ENCODE assay signal across 22 mouse cellular contexts in the genomic region with DNA sequence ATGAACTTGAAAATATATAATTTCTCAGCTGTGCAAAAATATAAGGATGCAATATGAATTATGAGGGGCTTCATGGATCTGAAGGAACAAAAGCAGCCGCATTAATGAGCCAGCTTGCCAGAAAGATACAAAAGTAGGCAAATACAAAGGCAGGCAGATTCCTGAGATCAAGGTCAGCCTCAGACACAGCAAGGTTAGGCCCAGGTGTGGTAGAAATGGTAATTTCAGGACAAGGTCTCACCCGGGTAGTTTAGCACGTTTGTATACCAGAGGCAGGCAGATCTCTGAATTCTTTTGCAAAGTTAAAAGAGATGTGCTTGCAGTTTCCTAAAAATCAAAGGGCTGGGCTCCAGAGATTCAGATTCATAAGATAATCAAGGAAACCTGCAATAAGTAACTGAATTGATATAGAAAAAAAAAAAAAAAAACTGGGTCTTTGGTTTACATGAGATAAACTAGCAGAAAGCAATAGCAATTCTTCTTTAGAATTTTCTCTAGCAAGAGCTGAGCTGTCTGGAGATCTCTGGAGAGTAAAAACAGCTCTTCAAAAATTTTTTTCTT. TPM values are rescaled to one million over a fixed set of nuclear protein-coding genes. Genes with fewer than 3 reads are reported as not detected.
DNase-seq lines count a peak whose midpoint lies in the region; ATAC-seq lines count a peak whose summit lies in the region.
"Had no signal": no experiment of that assay in that cellular context is flagged by ENCODE, and none has a peak within 500 bp of the region (broad histone marks: within the 10 kb centered on the region; RNA-seq: fewer than 3 reads in every experiment).

No protein-coding gene starts in this region.

- H3K9me3 ChIP-seq in erythroblast, embryonic 14.5 days (ENCODE audit: control insufficient read depth, low read length) = no peaks in the 10 kb centered on the region
- H3K9me3 ChIP-seq in intestine, embryonic 16.5 days (ENCODE audit: control insufficient read depth, low read length) = no peaks in the 10 kb centered on the region
- no peaks in the 10 kb centered on the region for H3K9me3 ChIP-seq in intestine, embryonic 15.5 days
- no peaks in the 10 kb centered on the region for H3K9me3 ChIP-seq in liver, embryonic 15.5 days (replicated peaks)
- H3K9me3 ChIP-seq: midbrain, embryonic 12.5 days; stomach, embryonic 15.5 days had no signal

- DNase-seq in R1 (ENCODE audit: low read depth, low spot score) = peak; percentile 80
- DNase-seq in layer of hippocampus, adult 11-12 months (ENCODE audit: low spot score) = no peak
- DNase-seq in kidney, postnatal 25 days = no peak
- DNase-seq: adrenal gland, postnatal 25 days; cerebellum, postnatal 25 days; gastrocnemius, adult 2 months had no signal

- ATAC-seq in erythroblast, adult 5-6 weeks (replicated peaks; ENCODE audit: low FRiP score, poor library complexity, severe bottlenecking) = no peak
- ATAC-seq in intestine, embryonic 16.5 days = no peak
- ATAC-seq in intestine, embryonic 15.5 days = no peak
- ATAC-seq in liver, embryonic 15.5 days (ENCODE audit: insufficient read depth) = no peak
- ATAC-seq: forebrain, embryonic 16.5 days had no signal

- H3K4me3 ChIP-seq in erythroblast, embryonic 14.5 days (replicated peaks) = peak overlapping the region; percentile 60
- H3K4me3 ChIP-seq in intestine, embryonic 16.5 days (ENCODE audit: low read length) = no peak overlapping the region
- no peak overlapping the region for H3K4me3 ChIP-seq in intestine, embryonic 15.5 days (replicated peaks)
- H3K4me3 ChIP-seq in liver, embryonic 15.5 days (replicated peaks) = peak overlapping the region; percentile 42
- H3K4me3 ChIP-seq: left cerebral cortex, adult 2 months; midbrain, embryonic 12.5 days; stomach, embryonic 15.5 days had no signal

- no peak overlapping the region for H3K9ac ChIP-seq in intestine, embryonic 16.5 days (ENCODE audit: low read depth, low read length)
- no peak overlapping the region for H3K9ac ChIP-seq in intestine, embryonic 15.5 days
- peak overlapping the region; percentile 54; the same call in 1 of the 2 replicates for H3K9ac ChIP-seq in liver, embryonic 15.5 days
- H3K9ac ChIP-seq: midbrain, embryonic 12.5 days; stomach, embryonic 15.5 days had no signal

- 64% methylated on average over 3 of the region's 3 CpGs for WGBS in intestine, embryonic 16.5 days
- 65% methylated on average over 3 of the region's 3 CpGs for WGBS in intestine, embryonic 15.5 days
- 62% methylated on average over 3 of the region's 3 CpGs for WGBS in liver, embryonic 15.5 days (ENCODE audit: insufficient replicate concordance)

- H3K4me1 ChIP-seq in erythroblast, embryonic 14.5 days (ENCODE audit: control insufficient read depth) = peaks cover 99% of the 10 kb centered on the region
- peaks cover 5% of the 10 kb centered on the region; the same call in 1 of the 2 replicates for H3K4me1 ChIP-seq in intestine, embryonic 16.5 days (ENCODE audit: control insufficient read depth, insufficient read depth, low read length)
- peaks cover 7% of the 10 kb centered on the region; the same call in 1 of the 2 replicates for H3K4me1 ChIP-seq in intestine, embryonic 15.5 days (replicated peaks)
- peaks cover 91% of the 10 kb centered on the region for H3K4me1 ChIP-seq in liver, embryonic 15.5 days (replicated peaks)
- H3K4me1 ChIP-seq: midbrain, embryonic 12.5 days; stomach, embryonic 15.5 days had no signal

- peaks cover 12% of the 10 kb centered on the region for H3K36me3 ChIP-seq in erythroblast, embryonic 14.5 days (ENCODE audit: control insufficient read depth)
- no peaks in the 10 kb centered on the region for H3K36me3 ChIP-seq in intestine, embryonic 16.5 days (ENCODE audit: control insufficient read depth, insufficient read depth, low read length)
- no peaks in the 10 kb centered on the region for H3K36me3 ChIP-seq in intestine, embryonic 15.5 days
- H3K36me3 ChIP-seq in liver, embryonic 15.5 days (replicated peaks) = no peaks in the 10 kb centered on the region
- H3K36me3 ChIP-seq: midbrain, embryonic 12.5 days; stomach, embryonic 15.5 days had no signal

- H3K4me2 ChIP-seq in intestine, embryonic 16.5 days (ENCODE audit: low read depth, low read length) = no peak overlapping the region
- no peak overlapping the region; the same call in 1 of the 2 replicates for H3K4me2 ChIP-seq in intestine, embryonic 15.5 days (replicated peaks)
- peak overlapping the region; percentile 62 for H3K4me2 ChIP-seq in liver, embryonic 15.5 days
- H3K4me2 ChIP-seq: midbrain, embryonic 12.5 days had no signal

- no peaks in the 10 kb centered on the region for H3K27me3 ChIP-seq in erythroblast, embryonic 14.5 days (ENCODE audit: control insufficient read depth)
- H3K27me3 ChIP-seq in intestine, embryonic 16.5 days (replicated peaks; ENCODE audit: control insufficient read depth, insufficient read depth, low read length) = no peaks in the 10 kb centered on the region
- no peaks in the 10 kb centered on the region for H3K27me3 ChIP-seq in intestine, embryonic 15.5 days (replicated peaks)
- H3K27me3 ChIP-seq in liver, embryonic 15.5 days = no peaks in the 10 kb centered on the region
- H3K27me3 ChIP-seq: CH12.LX; midbrain, embryonic 12.5 days; stomach, embryonic 15.5 days had no signal

- H3K27ac ChIP-seq in intestine, embryonic 16.5 days (ENCODE audit: low read length) = peak overlapping the region; percentile 45; the same call in 1 of the 2 replicates
- no peak overlapping the region for H3K27ac ChIP-seq in intestine, embryonic 15.5 days
- peak overlapping the region; percentile 92 for H3K27ac ChIP-seq in liver, embryonic 15.5 days (replicated peaks)
- H3K27ac ChIP-seq: gastrocnemius, adult 2 months; midbrain, embryonic 12.5 days; stomach, embryonic 15.5 days had no signal

RNA-seq across cellular contexts. Expression of gene Agfg1, which starts 18.6 kb away (rescaled TPM):
- 5.0 and 5.5 TPM in 2 replicates for polyA plus RNA-seq in erythroblast, embryonic 14.5 days (2012)
- 19.9 and 20.0 TPM in 2 replicates for total RNA-seq in erythroblast, adult 5-6 weeks (2015; ENCODE audit: low replicate concordance)
- total RNA-seq in erythroblast, adult 5-6 weeks (2017; ENCODE audit: low replicate concordance) = 13.4 and 20.8 TPM in 2 replicates
- 14.1 and 31.8 TPM in 2 replicates for polyA plus RNA-seq in intestine, embryonic 16.5 days (2015; fragmentation: Nextera tagmentation; extraction: Ambion mirVana)
- 33.0 and 35.7 TPM in 2 replicates for polyA plus RNA-seq in intestine, embryonic 15.5 days (2015; fragmentation: Nextera tagmentation; extraction: Ambion mirVana)
- 46.3 and 46.5 TPM in 2 replicates for polyA plus RNA-seq in liver, embryonic 15.5 days (2015; fragmentation: Nextera tagmentation; extraction: Ambion mirVana)

RNA-seq across cellular contexts. Expression of gene Gm47791, which starts 49.7 kb away (rescaled TPM):
- polyA plus RNA-seq in erythroblast, embryonic 14.5 days (2012) = not detected in 2 replicates
- total RNA-seq in erythroblast, adult 5-6 weeks (2015; ENCODE audit: low replicate concordance) = not detected in 2 replicates
- total RNA-seq in erythroblast, adult 5-6 weeks (2017; ENCODE audit: low replicate concordance) = not detected in 2 replicates
- not detected in 2 replicates for polyA plus RNA-seq in intestine, embryonic 16.5 days (2015; fragmentation: Nextera tagmentation; extraction: Ambion mirVana)
- polyA plus RNA-seq in intestine, embryonic 15.5 days (2015; fragmentation: Nextera tagmentation; extraction: Ambion mirVana) = not detected in 2 replicates
- not detected in 2 replicates for polyA plus RNA-seq in liver, embryonic 15.5 days (2015; fragmentation: Nextera tagmentation; extraction: Ambion mirVana)
- total RNA-seq: adrenal gland, postnatal 25 days; CH12.LX; gastrocnemius, adult 2 months; layer of hippocampus, adult 8-10 months; left cerebral cortex, adult 2 months had no signal
- polyA plus RNA-seq: forebrain, embryonic 16.5 days; heart, postnatal 0 days; kidney, embryonic 16.5 days; limb, embryonic 14.5 days; midbrain, embryonic 12.5 days; small intestine, adult 2 months; stomach, embryonic 15.5 days; thymus, postnatal 0 days had no signal

RNA-seq across cellular contexts. Expression of gene Tm4sf20, which starts 52.4 kb away (rescaled TPM):
- not detected in 2 replicates for polyA plus RNA-seq in erythroblast, embryonic 14.5 days (2012)
- total RNA-seq in erythroblast, adult 5-6 weeks (2015; ENCODE audit: low replicate concordance) = not detected in 2 replicates
- not detected in 2 replicates for total RNA-seq in erythroblast, adult 5-6 weeks (2017; ENCODE audit: low replicate concordance)
- polyA plus RNA-seq in intestine, embryonic 16.5 days (2015; fragmentation: Nextera tagmentation; extraction: Ambion mirVana) = 201 and 234 TPM in 2 replicates
- 141 and 153 TPM in 2 replicates for polyA plus RNA-seq in intestine, embryonic 15.5 days (2015; fragmentation: Nextera tagmentation; extraction: Ambion mirVana)
- polyA plus RNA-seq in liver, embryonic 15.5 days (2015; fragmentation: Nextera tagmentation; extraction: Ambion mirVana) = 0.07 and 0.10 TPM in 2 replicates
- total RNA-seq: adrenal gland, postnatal 25 days; CH12.LX; gastrocnemius, adult 2 months; layer of hippocampus, adult 8-10 months; left cerebral cortex, adult 2 months had no signal
- polyA plus RNA-seq: forebrain, embryonic 16.5 days; heart, postnatal 0 days; limb, embryonic 14.5 days had no signal

Comparison
In these comparisons a context has a peak if more than half of its experiments do, and no peak if none do; other contexts are left out.
1. H3K4me3 ChIP-seq: peak in erythroblast, embryonic 14.5 days (single experiment) and liver, embryonic 15.5 days (single experiment); none in intestine, embryonic 16.5 days (single experiment) and intestine, embryonic 15.5 days (single experiment).
2. RNA of gene Tm4sf20, which starts 52.4 kb away (polyA plus RNA-seq): 201 to 234 TPM in intestine, embryonic 16.5 days and 141 to 153 TPM in intestine, embryonic 15.5 days; 0.07 to 0.10 TPM in liver, embryonic 15.5 days and not detected in erythroblast, embryonic 14.5 days; every median in the first group is over 100 times any median in the second.